Mouse (Mus musculus) liver, adult 2 months (tissue): ENCODE results near the gene Itgb5. TPM values are rescaled to one million over a fixed set of nuclear protein-coding genes. Genes with fewer than 3 reads are reported as not detected.

ENCODE experiments used
- DNase-seq: peaks from one replicate; pipeline ENCODE4 v3.0.0-alpha.2; 2011; ENCODE audit warnings: low read depth, low spot score; ENCODE audit errors: extremely low read depth
- H3K27ac ChIP-seq: fragments of 200-500 bp; replicated peaks from 2 replicates; pipeline ENCODE4 v1.5.1; 2012; ENCODE audit warnings: low read depth, mild to moderate bottlenecking, control low read depth, inconsistent platforms, low read length; ENCODE audit not compliant: insufficient read depth
- H3K27me3 ChIP-seq: fragments of 200-500 bp; 2 replicates; pipeline ENCODE4 v1.6.1; 2012; ENCODE audit warnings: mild to moderate bottlenecking, moderate library complexity, low read length, inconsistent platforms; ENCODE audit not compliant: control insufficient read depth, insufficient read depth
- H3K36me3 ChIP-seq: fragments of 200-500 bp; 2 replicates; pipeline ENCODE4 v1.6.1; 2012; ENCODE audit warnings: low read length, inconsistent platforms; ENCODE audit not compliant: control insufficient read depth, insufficient read depth
- H3K4me1 ChIP-seq: fragments of 200-500 bp; 2 replicates; pipeline ENCODE4 v1.6.1; 2011; ENCODE audit warnings: low read length; ENCODE audit not compliant: control insufficient read depth, insufficient read depth
- H3K4me3 ChIP-seq: fragments of 200-500 bp; 2 replicates; pipeline ENCODE4 v1.5.1; 2011; ENCODE audit warnings: low read depth, mild to moderate bottlenecking, control low read depth, low read length, moderate library complexity; ENCODE audit not compliant: insufficient read depth
- H3K79me2 ChIP-seq: fragments of 200-500 bp; 2 replicates; pipeline ENCODE4 v1.6.1; 2012; ENCODE audit warnings: inconsistent platforms, mild to moderate bottlenecking, low read length, moderate library complexity; ENCODE audit not compliant: control insufficient read depth, insufficient read depth
- H3K9ac ChIP-seq: fragments of 200-500 bp; 2 replicates; pipeline ENCODE4 v1.6.1; 2012; ENCODE audit warnings: low read depth, mild to moderate bottlenecking, control low read depth, inconsistent platforms, low read length
- CTCF ChIP-seq: fragments of 200-500 bp; IDR thresholded peaks from 2 replicates; pipeline ENCODE4 v1.5.1; 2011; ENCODE audit warnings: low read depth, low read length, control low read depth
- POLR2A ChIP-seq: fragments of 200-500 bp; IDR thresholded peaks from 2 replicates; pipeline ENCODE4 v1.6.1; 2011; ENCODE audit warnings: low read length, control low read depth; ENCODE audit not compliant: insufficient read depth; ENCODE audit errors: extremely low read depth
- WGBS: fragments of 180-500 bp; shearing (Covaris S2); methylation state at CpG from one replicate; pipeline ENCODE4 v1.1.7; 2018; 5-methylcytosine and 5-hydroxymethylcytosine counted together
- polyA plus RNA-seq: library from polyadenylated mRNA; depleted of rRNA; stranded (reverse); fragments of >200 nt; gene quantifications from 2 replicates; pipeline ENCODE4 v1.2.3, GENCODE M21; 2012
- total RNA-seq: library from RNA; depleted of rRNA; stranded (reverse); fragments of >200 nt; gene quantifications from 2 replicates; pipeline ENCODE4 v1.2.3, GENCODE M21; 2014

The Itgb5 gene
- total and polyA plus RNA-seq, 2 experiments = 36.1 to 54.6 TPM

DNA sequence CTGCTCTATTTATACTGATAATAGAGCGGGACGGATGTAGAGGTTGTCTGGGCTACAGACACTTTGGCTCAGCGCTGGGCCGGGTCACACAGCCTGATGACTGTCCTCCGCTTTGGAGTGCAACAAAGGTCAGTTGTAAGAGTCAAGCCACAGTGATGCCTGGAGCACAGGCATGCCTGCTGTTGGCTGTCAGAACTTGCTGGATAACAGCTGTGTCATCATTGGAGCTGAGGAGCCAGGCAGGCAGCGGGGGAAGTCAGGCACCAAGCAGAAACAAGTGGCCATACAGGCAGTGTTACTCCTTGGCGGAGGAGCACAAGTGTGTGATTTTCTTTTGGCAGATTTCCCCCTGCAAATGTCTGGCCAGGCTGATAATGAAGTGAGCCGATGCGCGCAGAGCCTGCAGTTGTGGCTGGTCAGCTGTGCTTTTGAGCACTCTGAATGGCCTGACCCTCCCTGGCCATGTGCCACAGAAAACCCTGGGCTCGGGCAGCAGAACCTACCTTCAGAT is 111.9 kb downstream of the Itgb5 start:
- 57% methylated on average over 11 of the region's 11 CpGs for WGBS
- H3K36me3 ChIP-seq = no peaks in the 10 kb centered on the region
- no peak overlapping the region for H3K27ac ChIP-seq
- peaks cover 15% of the 10 kb centered on the region for H3K4me1 ChIP-seq
- no peak overlapping the region for H3K9ac ChIP-seq
- TF ChIP-seq POLR2A (no peak), CTCF (no peak)
- no peaks in the 10 kb centered on the region for H3K79me2 ChIP-seq
- H3K4me3 ChIP-seq = no peak overlapping the region
- no peaks in the 10 kb centered on the region for H3K27me3 ChIP-seq
- DNase-seq = peak; percentile 51

GRCm38 (mm10) chr16:33942341-33942740 is 112.9 kb downstream of the Itgb5 start:
- no peak overlapping the region for H3K9ac ChIP-seq
- TF ChIP-seq CTCF (no peak), POLR2A (no peak)
- peaks cover 25% of the 10 kb centered on the region for H3K4me1 ChIP-seq
- no peak overlapping the region for H3K4me3 ChIP-seq
- 79% methylated on average over 11 of the region's 11 CpGs for WGBS
- H3K27me3 ChIP-seq = no peaks in the 10 kb centered on the region
- no peak for DNase-seq
- H3K36me3 ChIP-seq = no peaks in the 10 kb centered on the region
- no peaks in the 10 kb centered on the region for H3K79me2 ChIP-seq
- H3K27ac ChIP-seq = no peak overlapping the region

- no peaks in the 10 kb centered on the region for H3K79me2 ChIP-seq
- no peak for TF ChIP-seq CTCF
- no peak for TF ChIP-seq POLR2A
- H3K36me3 ChIP-seq = no peaks in the 10 kb centered on the region
- H3K9ac ChIP-seq = no peak overlapping the region
- 97% methylated on average over 6 of the region's 6 CpGs for WGBS
- no peak overlapping the region for H3K4me3 ChIP-seq
- no peak overlapping the region for H3K27ac ChIP-seq
- DNase-seq = no peak
- H3K27me3 ChIP-seq = no peaks in the 10 kb centered on the region
- peaks cover 22% of the 10 kb centered on the region for H3K4me1 ChIP-seq
These were observed 113.9 kb downstream of the Itgb5 start for GRCm38 (mm10) chr16:33943388-33943787.

DNA sequence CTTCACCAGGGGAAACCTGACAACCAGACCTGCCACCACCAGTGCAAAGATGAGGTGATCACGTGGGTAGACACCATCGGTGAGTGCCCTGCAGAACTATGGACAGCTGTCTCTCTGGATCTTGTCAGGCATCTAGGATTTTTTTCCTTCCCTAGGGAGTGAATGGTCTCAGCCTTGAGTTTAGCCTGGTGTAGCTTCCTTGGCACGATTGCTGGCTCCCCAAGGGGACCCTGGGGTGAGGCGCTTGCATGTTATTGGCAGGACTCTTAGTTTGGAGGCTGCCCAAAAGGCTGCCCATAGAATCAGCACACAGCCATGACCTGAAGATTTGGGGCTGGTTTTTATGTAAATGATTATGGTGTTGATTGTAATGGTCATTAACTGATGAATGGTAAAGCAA is 114.7 kb downstream of the Itgb5 start:
- Histone ChIP-seq H3K36me3 (no peaks in the 10 kb centered on the region), H3K4me1 (peaks cover 28% of the 10 kb centered on the region), H3K79me2 (no peaks in the 10 kb centered on the region), H3K9ac (no peak overlapping the region), H3K4me3 (no peak overlapping the region), H3K27me3 (no peaks in the 10 kb centered on the region), H3K27ac (no peak overlapping the region)
- TF ChIP-seq POLR2A (no peak), CTCF (no peak)
- DNase-seq = no peak
- WGBS = 81% methylated on average over 4 of the region's 4 CpGs

DNA sequence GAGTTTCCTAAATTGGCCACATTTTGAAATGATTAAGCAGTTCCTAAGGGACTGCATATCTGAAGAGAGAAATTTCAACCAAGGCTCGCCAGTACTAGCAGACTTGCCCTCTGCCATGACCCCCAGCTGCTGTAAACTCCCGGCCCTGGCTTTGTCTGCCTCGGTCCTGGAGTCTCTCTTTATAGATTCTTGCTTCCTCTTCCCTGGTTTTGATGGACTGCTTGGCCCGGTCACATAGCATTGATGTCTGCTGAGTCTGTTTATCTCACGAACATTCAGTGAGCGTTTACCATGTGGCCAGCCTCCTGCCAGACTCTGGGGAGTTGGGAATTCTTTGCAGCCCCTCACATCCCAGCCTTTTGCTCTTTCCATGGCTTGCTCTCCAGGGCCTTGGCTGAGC is 115.3 kb downstream of the Itgb5 start:
- H3K4me3 ChIP-seq = no peak overlapping the region
- H3K9ac ChIP-seq = no peak overlapping the region
- TF ChIP-seq CTCF = no peak
- TF ChIP-seq POLR2A = no peak
- H3K79me2 ChIP-seq = no peaks in the 10 kb centered on the region
- peaks cover 34% of the 10 kb centered on the region for H3K4me1 ChIP-seq
- H3K36me3 ChIP-seq = no peaks in the 10 kb centered on the region
- H3K27me3 ChIP-seq = no peaks in the 10 kb centered on the region
- H3K27ac ChIP-seq = no peak overlapping the region
- WGBS = 72% methylated on average over 6 of the region's 6 CpGs
- DNase-seq = no peak

GRCm38 (mm10) chr16:33946021-33946420 is 116.6 kb downstream of the Itgb5 start:
- H3K4me3 ChIP-seq = no peak overlapping the region
- no peaks in the 10 kb centered on the region for H3K27me3 ChIP-seq
- H3K36me3 ChIP-seq = no peaks in the 10 kb centered on the region
- H3K27ac ChIP-seq = no peak overlapping the region
- TF ChIP-seq POLR2A (no peak), CTCF (no peak)
- peaks cover 34% of the 10 kb centered on the region for H3K4me1 ChIP-seq
- DNase-seq = peak; percentile 56
- H3K9ac ChIP-seq = no peak overlapping the region
- 53% methylated on average over 7 of the region's 7 CpGs for WGBS
- H3K79me2 ChIP-seq = no peaks in the 10 kb centered on the region
